Mouse (Mus musculus) common myeloid progenitor, adult 5-6 weeks (primary cell): ENCODE results near the gene Zfp831. TPM values are rescaled to one million over a fixed set of nuclear protein-coding genes. Genes with fewer than 3 reads are reported as not detected.

ENCODE experiments used
- ATAC-seq: replicated peaks from 2 replicates; pipeline ENCODE4 v1.8.0; 2016; ENCODE audit warnings: low read depth, mild to moderate bottlenecking, moderate TSS enrichment, inconsistent platforms; ENCODE audit not compliant: poor library complexity, severe bottlenecking
- total RNA-seq: library from RNA; stranded (forward); fragments of 200-1000, 187-1606 nt; gene quantifications from 2 replicates; pipeline ENCODE4 v1.2.3, GENCODE M21; 2017

Zfp831 gene
- 2.8 and 4.2 TPM in 2 replicates for total RNA-seq

- no peak for ATAC-seq
Measured at GRCm38 (mm10) chr2:174643448-174644144, at the start of gene Zfp831. Gene Zfp831, plus strand, starts transcription at chr2:174643534.

GRCm38 (mm10) chr2:174594965-174595364 lies 48.4 kb upstream of the Zfp831 start:
- ATAC-seq = peak; percentile 33

- ATAC-seq = no peak
Measured at GRCm38 (mm10) chr2:174595611-174596010, 47.7 kb upstream of the Zfp831 start.

- ATAC-seq = no peak
Measured at GRCm38 (mm10) chr2:174596457-174596856, 46.9 kb upstream of the Zfp831 start.

GRCm38 (mm10) chr2:174598451-174598850 lies 44.9 kb upstream of the Zfp831 start:
- ATAC-seq = 0 out of 2 replicates have a peak, but pooled peaks have one; percentile 13

- no peak for ATAC-seq
Measured at GRCm38 (mm10) chr2:174599071-174599635, 44.2 kb upstream of the Zfp831 start.

GRCm38 (mm10) chr2:174599853-174600271 lies 43.5 kb upstream of the Zfp831 start:
- ATAC-seq = no peak

GRCm38 (mm10) chr2:174601938-174602685 lies 41.2 kb upstream of the Zfp831 start:
- peak; percentile 92 for ATAC-seq

GRCm38 (mm10) chr2:174603321-174603720 lies 40.0 kb upstream of the Zfp831 start:
- ATAC-seq = no peak

- no peak for ATAC-seq
Measured at GRCm38 (mm10) chr2:174605020-174605419, 38.3 kb upstream of the Zfp831 start.

- ATAC-seq = no peak
Measured at GRCm38 (mm10) chr2:174605442-174606087, 37.8 kb upstream of the Zfp831 start.

GRCm38 (mm10) chr2:174606376-174606775 lies 37.0 kb upstream of the Zfp831 start:
- ATAC-seq = no peak

GRCm38 (mm10) chr2:174609892-174610291 lies 33.4 kb upstream of the Zfp831 start:
- no peak for ATAC-seq

- ATAC-seq = no peak
Measured at GRCm38 (mm10) chr2:174612386-174613063, 30.8 kb upstream of the Zfp831 start.

- no peak for ATAC-seq
Measured at GRCm38 (mm10) chr2:174613221-174613620, 30.1 kb upstream of the Zfp831 start.

GRCm38 (mm10) chr2:174613921-174614441 lies 29.4 kb upstream of the Zfp831 start:
- peak; percentile 89 for ATAC-seq

GRCm38 (mm10) chr2:174621881-174622280 lies 21.5 kb upstream of the Zfp831 start:
- peak; percentile 69 for ATAC-seq

GRCm38 (mm10) chr2:174624430-174624829 lies 18.9 kb upstream of the Zfp831 start:
- ATAC-seq = peak; percentile 70

GRCm38 (mm10) chr2:174627021-174627420 lies 16.3 kb upstream of the Zfp831 start:
- ATAC-seq = no peak
